Mouse (Mus musculus): Measurements from ENCODE around the gene Spag9. TPM values are rescaled to one million over a fixed set of nuclear protein-coding genes. Genes with fewer than 3 reads are reported as not detected.

Gene Spag9
- polyA plus RNA-seq, 1 experiment from 2014 or later = 119 TPM

GRCm38 (mm10) chr11:94150519-94151470 lies 154.9 kb downstream of the Spag9 start:
- peak; percentile 17; the same call in 1 of the 2 replicates for ATAC-seq (ENCODE audit: low FRiP score)
- no peaks in the 10 kb centered on the region; the same call in 1 of the 2 replicates for H3K27me3 ChIP-seq
- no peak overlapping the region for H3K4me3 ChIP-seq
- H3K9ac ChIP-seq = no peak overlapping the region
- 31% methylated on average over 25 of the region's 25 CpGs for whole genome bisulfite sequencing
- H3K36me3 ChIP-seq = no peaks in the 10 kb centered on the region
- 0 out of 2 replicates have a peak overlapping the region, but pooled peaks have one; percentile 5 for H3K4me2 ChIP-seq (replicated peaks)
- H3K9me3 ChIP-seq (replicated peaks) = no peaks in the 10 kb centered on the region
- H3K27ac ChIP-seq = no peak overlapping the region
- peaks cover 22% of the 10 kb centered on the region for H3K4me1 ChIP-seq

GRCm38 (mm10) chr11:94154201-94154600 lies 158.3 kb downstream of the Spag9 start:
- no peak for ATAC-seq (ENCODE audit: low FRiP score)
- Histone ChIP-seq H3K4me2 (replicated peaks) (no peak overlapping the region), H3K4me1 (peaks cover 29% of the 10 kb centered on the region), H3K9ac (no peak overlapping the region), H3K27me3 (no peaks in the 10 kb centered on the region), H3K4me3 (no peak overlapping the region), H3K36me3 (no peaks in the 10 kb centered on the region), H3K9me3 (replicated peaks) (no peaks in the 10 kb centered on the region), H3K27ac (no peak overlapping the region)
- WGBS = 87% methylated on average over 3 of the region's 3 CpGs

- H3K36me3 ChIP-seq = no peaks in the 10 kb centered on the region
These were observed 162.6 kb downstream of the Spag9 start for GRCm38 (mm10) chr11:94158521-94158920.

GRCm38 (mm10) chr11:94159066-94159880 lies 163.4 kb downstream of the Spag9 start:
- Histone ChIP-seq H3K4me2 (replicated peaks) (peak overlapping the region; percentile 46), H3K9me3 (replicated peaks) (no peaks in the 10 kb centered on the region), H3K4me3 (no peak overlapping the region), H3K27me3 (no peaks in the 10 kb centered on the region), H3K36me3 (no peaks in the 10 kb centered on the region), H3K4me1 (peaks cover 49% of the 10 kb centered on the region), H3K27ac (peak overlapping the region; percentile 99), H3K9ac (peak overlapping the region; percentile 54; the same call in 1 of the 2 replicates)
- 30% methylated on average over 14 of the region's 14 CpGs for whole genome bisulfite sequencing
- no peak for ATAC-seq (ENCODE audit: low FRiP score)

More at GRCm38 (mm10) chr11:94158521-94158920, 162.6 kb downstream of the Spag9 start:
- Histone ChIP-seq H3K27ac (peak overlapping the region; percentile 99), H3K9me3 (replicated peaks) (no peaks in the 10 kb centered on the region), H3K4me1 (peaks cover 47% of the 10 kb centered on the region), H3K4me2 (replicated peaks) (no peak overlapping the region), H3K4me3 (no peak overlapping the region), H3K9ac (no peak overlapping the region), H3K27me3 (no peaks in the 10 kb centered on the region)
- ATAC-seq (ENCODE audit: low FRiP score) = no peak
- 35% methylated on average over 14 of the region's 14 CpGs for WGBS

DNA sequence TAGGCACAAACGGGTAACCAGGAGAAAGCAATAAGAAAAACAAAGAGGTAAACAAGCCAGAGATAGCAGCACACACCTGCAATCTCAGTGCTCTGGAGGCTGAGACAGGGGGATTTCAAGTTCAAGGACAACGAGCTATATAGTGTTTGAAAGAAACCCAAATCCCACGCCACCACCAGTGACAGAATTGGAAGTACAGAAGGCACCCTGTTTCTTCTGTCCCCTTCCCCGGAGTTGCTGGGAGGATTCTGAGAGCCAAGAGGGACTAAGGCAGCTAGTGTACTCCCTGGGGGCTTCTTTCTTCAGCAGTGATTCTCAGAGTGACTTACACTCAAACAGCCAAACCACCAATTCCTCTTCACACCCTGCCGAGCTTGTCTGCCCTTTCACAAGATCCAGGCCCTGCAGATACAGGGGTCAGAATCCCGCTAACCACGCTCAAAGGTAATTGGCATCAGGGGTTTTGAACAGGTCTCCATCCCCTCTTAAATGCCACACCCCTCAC lies 164.1 kb downstream of the Spag9 start:
- Histone ChIP-seq H3K9me3 (replicated peaks) (no peaks in the 10 kb centered on the region), H3K36me3 (no peaks in the 10 kb centered on the region), H3K9ac (peak overlapping the region; percentile 54), H3K27ac (peak overlapping the region; percentile 99), H3K4me3 (peak overlapping the region; percentile 23), H3K4me1 (peaks cover 49% of the 10 kb centered on the region), H3K27me3 (no peaks in the 10 kb centered on the region), H3K4me2 (replicated peaks) (peak overlapping the region; percentile 46)
- 23% methylated on average over 7 of the region's 7 CpGs for WGBS
- peak; percentile 0; the same call in 1 of the 2 replicates for ATAC-seq (ENCODE audit: low FRiP score)

- ATAC-seq (ENCODE audit: low FRiP score) = peak; percentile 95
- WGBS = 2% methylated on average over 22 of the region's 23 CpGs
- H3K4me2 ChIP-seq (replicated peaks) = peak overlapping the region; percentile 46
- H3K4me1 ChIP-seq = peaks cover 49% of the 10 kb centered on the region
- peak overlapping the region; percentile 23 for H3K4me3 ChIP-seq
- peak overlapping the region; percentile 54 for H3K9ac ChIP-seq
- no peaks in the 10 kb centered on the region for H3K9me3 ChIP-seq (replicated peaks)
- peak overlapping the region; percentile 99 for H3K27ac ChIP-seq
- H3K36me3 ChIP-seq = no peaks in the 10 kb centered on the region
- no peaks in the 10 kb centered on the region for H3K27me3 ChIP-seq
These were observed 164.8 kb downstream of the Spag9 start for GRCm38 (mm10) chr11:94160443-94161266.

DNA sequence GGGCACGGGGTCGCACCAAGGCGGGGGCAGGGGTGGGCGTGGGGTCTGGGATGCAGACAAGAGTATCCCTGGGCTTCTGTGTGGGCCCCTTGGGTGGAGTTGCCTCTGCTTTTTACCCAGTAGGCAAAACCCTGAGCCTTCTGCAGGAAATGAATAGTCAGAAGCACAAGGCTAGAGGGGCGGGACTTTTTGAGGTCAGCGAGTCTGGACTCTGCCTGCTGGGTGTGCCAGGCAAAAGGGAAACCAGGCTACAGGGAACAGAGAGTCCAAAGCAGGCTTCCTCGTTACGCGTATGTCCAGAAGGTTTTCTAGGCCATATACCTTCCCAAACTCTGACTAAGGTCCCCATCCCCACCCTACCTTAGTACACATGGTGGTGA lies 165.4 kb downstream of the Spag9 start:
- Histone ChIP-seq H3K4me2 (replicated peaks) (peak overlapping the region; percentile 46), H3K4me3 (peak overlapping the region; percentile 23; the same call in 1 of the 2 replicates), H3K27me3 (no peaks in the 10 kb centered on the region), H3K9me3 (replicated peaks) (no peaks in the 10 kb centered on the region), H3K4me1 (peaks cover 49% of the 10 kb centered on the region), H3K27ac (peak overlapping the region; percentile 99), H3K9ac (peak overlapping the region; percentile 54; the same call in 1 of the 2 replicates), H3K36me3 (no peaks in the 10 kb centered on the region)
- 21% methylated on average over 9 of the region's 9 CpGs for WGBS
- no peak; the same call in none of the 2 replicates for ATAC-seq (ENCODE audit: low FRiP score)

DNA sequence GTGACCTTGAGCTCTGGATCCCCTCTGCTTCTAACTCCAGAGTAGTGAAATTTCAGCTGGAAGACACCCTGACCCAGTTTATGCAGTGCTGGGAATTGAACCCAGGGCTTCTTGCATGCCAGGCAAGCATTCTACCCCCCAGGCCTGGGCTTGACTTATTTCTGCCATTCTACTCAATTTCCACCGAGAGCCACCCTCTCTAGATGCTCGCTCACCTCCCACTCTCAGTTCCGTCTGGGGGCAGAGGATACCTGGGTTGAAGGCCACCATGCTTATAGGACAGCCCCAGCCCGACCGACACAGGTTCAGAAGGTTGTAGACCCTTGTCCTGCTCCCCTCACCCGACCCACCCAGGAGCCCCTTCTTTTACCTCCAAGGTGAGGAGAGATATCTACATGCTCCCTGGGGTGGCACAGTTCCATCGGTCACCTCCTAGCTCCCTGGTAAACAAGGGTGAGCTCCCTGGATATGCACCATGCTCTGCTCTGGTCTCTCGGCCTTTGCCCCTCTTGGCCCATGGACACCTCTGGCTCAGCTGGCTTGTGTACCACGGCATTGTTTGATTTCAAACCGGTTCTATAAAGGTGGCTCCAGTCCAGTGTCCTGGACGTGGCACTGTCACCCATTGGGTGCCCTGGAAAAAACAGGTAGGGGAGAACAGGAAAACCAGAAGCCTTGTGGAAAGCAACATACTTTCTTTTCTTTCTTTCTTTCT lies 166.1 kb downstream of the Spag9 start:
- Histone ChIP-seq H3K9me3 (replicated peaks) (no peaks in the 10 kb centered on the region), H3K36me3 (no peaks in the 10 kb centered on the region), H3K27me3 (no peaks in the 10 kb centered on the region), H3K4me3 (no peak overlapping the region), H3K4me1 (peaks cover 49% of the 10 kb centered on the region), H3K27ac (peak overlapping the region; percentile 99), H3K4me2 (replicated peaks) (no peak overlapping the region), H3K9ac (no peak overlapping the region)
- WGBS = 89% methylated on average over 11 of the region's 11 CpGs
- ATAC-seq (ENCODE audit: low FRiP score) = no peak

DNA sequence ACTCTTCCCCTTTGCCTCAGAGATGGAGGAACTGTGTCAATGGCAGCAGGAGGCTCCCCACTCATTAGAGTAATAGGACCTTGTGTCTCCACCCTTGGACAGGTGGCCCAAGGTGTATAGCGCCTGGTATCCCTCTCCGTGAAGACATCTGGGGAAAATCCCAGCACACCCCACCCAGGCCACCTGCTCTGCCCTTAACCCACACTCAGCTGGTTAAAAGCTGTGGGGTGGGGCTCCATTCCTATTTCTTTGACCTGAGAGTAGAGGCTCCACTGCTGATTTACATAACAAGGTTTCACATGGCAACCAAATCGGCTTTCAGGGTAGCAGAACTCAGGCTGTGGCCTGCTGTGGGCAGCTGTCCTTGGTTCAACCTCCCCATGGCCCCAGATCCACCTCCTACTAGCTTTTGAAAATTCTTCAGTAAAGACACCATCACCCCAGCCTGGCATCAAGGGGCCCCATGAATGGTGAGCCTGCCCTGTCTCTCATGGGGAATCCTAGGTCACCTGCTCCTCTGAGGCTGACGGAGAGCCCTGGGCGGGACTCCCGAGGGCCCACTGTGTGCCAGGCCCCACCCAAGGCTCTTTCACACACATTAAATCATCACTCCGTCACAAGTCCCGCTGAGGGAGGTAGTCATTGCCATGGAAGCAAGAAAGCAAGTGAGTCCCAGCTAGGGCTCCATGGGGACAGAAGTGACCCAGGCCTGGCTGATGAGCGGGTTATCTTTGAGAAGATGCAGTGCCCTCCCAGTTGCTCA lies 167.3 kb downstream of the Spag9 start:
- 61% methylated on average over 9 of the region's 9 CpGs for WGBS
- Histone ChIP-seq H3K27ac (peak overlapping the region; percentile 6; the same call in 1 of the 2 replicates), H3K36me3 (no peaks in the 10 kb centered on the region), H3K27me3 (no peaks in the 10 kb centered on the region), H3K9ac (no peak overlapping the region), H3K9me3 (replicated peaks) (no peaks in the 10 kb centered on the region), H3K4me1 (peaks cover 49% of the 10 kb centered on the region), H3K4me3 (no peak overlapping the region), H3K4me2 (replicated peaks) (no peak overlapping the region)
- ATAC-seq (ENCODE audit: low FRiP score) = no peak

DNA sequence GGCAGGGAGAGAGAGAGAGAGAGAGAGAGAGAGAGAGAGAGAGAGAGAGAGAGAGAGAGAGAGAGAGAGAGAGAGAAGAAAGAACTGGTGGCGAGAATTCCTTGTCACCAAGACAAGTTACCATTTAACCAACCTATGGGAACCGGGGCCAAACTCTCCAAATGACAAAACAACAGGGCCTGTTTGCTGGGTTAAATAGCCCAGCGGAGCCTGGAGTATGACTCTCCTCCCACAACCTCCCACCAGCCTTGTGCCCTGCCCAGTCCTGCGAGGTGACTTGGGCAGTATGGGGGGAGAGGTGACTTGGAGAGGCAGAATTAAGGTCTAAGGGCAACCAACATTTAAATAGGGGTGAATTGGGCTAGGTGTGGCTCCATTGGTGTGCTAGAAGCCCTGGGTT lies 169.9 kb downstream of the Spag9 start:
- Histone ChIP-seq H3K36me3 (no peaks in the 10 kb centered on the region), H3K9me3 (replicated peaks) (no peaks in the 10 kb centered on the region), H3K4me3 (no peak overlapping the region), H3K9ac (no peak overlapping the region), H3K27me3 (no peaks in the 10 kb centered on the region), H3K4me1 (peaks cover 27% of the 10 kb centered on the region), H3K4me2 (replicated peaks) (no peak overlapping the region), H3K27ac (no peak overlapping the region)
- no peak for ATAC-seq (ENCODE audit: low FRiP score)
- 65% methylated on average over 4 of the region's 4 CpGs for WGBS

Data from hindbrain, embryonic 12.5 days (tissue).